Mouse (Mus musculus) C2C12 (cell line): ENCODE measurements around the gene Prdx6b. TPM values are rescaled to one million over a fixed set of nuclear protein-coding genes. Genes with fewer than 3 reads are reported as not detected.

Experiments
- H3K27me3 ChIP-seq: one replicate; pipeline ENCODE4 v1.6.1; 2011; ENCODE audit not compliant: control insufficient read depth, insufficient read depth, insufficient read length
- H3K36me3 ChIP-seq: one replicate; pipeline ENCODE4 v1.6.1; 2011; ENCODE audit not compliant: control insufficient read depth, insufficient read depth
- H3K4me3 ChIP-seq: one replicate; pipeline ENCODE4 v1.5.1; 2011; ENCODE audit warnings: mild to moderate bottlenecking, control low read depth; ENCODE audit not compliant: poor library complexity, insufficient read depth, severe bottlenecking
- H3K79me2 ChIP-seq: one replicate; pipeline ENCODE4 v1.6.1; 2011; ENCODE audit not compliant: control insufficient read depth, insufficient read depth
- H3K79me3 ChIP-seq: one replicate; pipeline ENCODE4 v1.6.1; 2011; ENCODE audit warnings: low read depth, control low read depth
- H3ac ChIP-seq: one replicate; pipeline ENCODE3; 2011; ENCODE audit warnings: low read depth; ENCODE audit not compliant: control insufficient read depth, insufficient read length
- CEBPB ChIP-seq: IDR thresholded peaks from one replicate; pipeline ENCODE4 v1.6.1; 2011; ENCODE audit warnings: low read depth, mild to moderate bottlenecking, control low read depth, moderate library complexity
- CTCF ChIP-seq: IDR thresholded peaks from one replicate; pipeline ENCODE4 v1.5.1; 2011; ENCODE audit not compliant: control insufficient read depth, insufficient read depth, insufficient read length
- FOSL1 ChIP-seq: IDR thresholded peaks from one replicate; pipeline ENCODE4 v1.8.0; 2011; ENCODE audit warnings: mild to moderate bottlenecking, low read length; ENCODE audit not compliant: poor library complexity, insufficient read depth, severe bottlenecking
- MAX ChIP-seq: IDR thresholded peaks from one replicate; pipeline ENCODE4 v1.6.1; 2011; ENCODE audit warnings: mild to moderate bottlenecking, control low read depth
- MYOD1 ChIP-seq: IDR thresholded peaks from one replicate; pipeline ENCODE4 v1.6.1; 2011; ENCODE audit warnings: low read depth; ENCODE audit not compliant: control insufficient read depth, insufficient read length
- MYOG ChIP-seq: IDR thresholded peaks from one replicate; pipeline ENCODE4 v1.6.1; 2011; ENCODE audit not compliant: control insufficient read depth, insufficient read length; ENCODE audit errors: extremely low read depth
- USF1 ChIP-seq: IDR thresholded peaks from one replicate; pipeline ENCODE4 v1.6.1; 2011; ENCODE audit warnings: low read depth, mild to moderate bottlenecking, control low read depth, moderate library complexity
- long read RNA-seq, 2 experiments: library from polyadenylated mRNA; unstranded; transcript quantifications; one replicate each; pipeline ENCODE4 v2.0.0; 2019 to 2020
- polyA plus RNA-seq: library from polyadenylated mRNA; unstranded; fragments of >200 nt; fragmentation: generic; extraction: Trizol; gene quantifications from one replicate; pipeline ENCODE4 v1.2.1, GENCODE M21; 2012; ENCODE audit warnings: missing spikeins

Prdx6b gene
- polyA plus RNA-seq, result not detected
- long read RNA-seq, experiment 1, result 0 reads
- long read RNA-seq, experiment 2, result 0 reads

DNA sequence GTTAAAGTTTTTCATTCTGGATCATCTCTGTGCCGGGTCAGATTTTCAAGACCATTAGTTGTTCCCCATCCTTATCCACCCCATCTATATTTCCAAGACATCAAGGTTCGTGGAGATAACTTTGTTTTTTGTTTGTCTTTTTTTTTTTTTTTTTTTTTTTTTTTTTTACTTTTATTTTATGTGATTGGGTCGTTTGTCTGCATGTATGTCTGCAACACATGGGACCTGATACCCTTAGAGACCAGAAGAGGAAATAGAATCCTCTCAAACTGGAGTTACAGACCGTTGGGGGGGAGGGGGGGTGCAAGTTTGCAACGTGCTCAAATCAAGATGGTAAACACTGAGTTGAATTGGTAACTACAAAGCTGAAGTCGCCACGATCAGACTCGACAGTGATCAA, at the start of gene Prdx6b:
Gene Prdx6b (plus strand): TSS at position 301 of the 400 bp plus-strand sequence.
- Histone ChIP-seq H3K36me3 (no peaks in the 10 kb centered on the region), H3K79me3 (no peaks in the 10 kb centered on the region), H3ac (no peak within 1 kb of the TSS), H3K4me3 (no peak within 1 kb of the TSS), H3K79me2 (no peaks in the 10 kb centered on the region), H3K27me3 (no peaks in the 10 kb centered on the region)
- TF ChIP-seq MYOG (no peak), MYOD1 (no peak), CEBPB (no peak), FOSL1 (no peak), MAX (no peak), USF1 (no peak), CTCF (no peak)

DNA sequence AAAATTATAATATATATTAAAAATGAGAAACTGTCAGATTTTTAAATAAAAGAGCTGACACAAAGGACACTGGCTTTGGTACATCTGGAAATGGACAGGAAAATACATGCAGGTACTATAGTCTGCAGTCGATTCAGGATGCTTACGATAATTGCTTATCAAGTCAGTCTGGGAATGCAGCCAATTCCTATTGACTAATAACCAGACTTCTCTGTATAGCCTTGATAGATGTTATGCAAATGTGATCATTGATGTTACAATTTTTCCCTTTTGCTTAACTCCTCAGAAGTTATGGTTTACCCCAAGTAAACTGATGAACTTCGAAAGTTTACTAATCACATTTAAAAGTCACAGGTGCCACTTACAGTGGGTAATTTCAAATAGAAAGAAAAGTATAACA, 44.8 kb upstream of the Prdx6b start:
- H3K79me3 ChIP-seq, result no peaks in the 10 kb centered on the region
- no peaks in the 10 kb centered on the region for H3K27me3 ChIP-seq
- no peak for TF ChIP-seq MYOG
- no peak for TF ChIP-seq MYOD1
- TF ChIP-seq FOSL1, result no peak
- TF ChIP-seq CTCF, result no peak
- TF ChIP-seq CEBPB, result no peak
- no peak for TF ChIP-seq USF1
- TF ChIP-seq MAX, result no peak
- no peaks in the 10 kb centered on the region for H3K36me3 ChIP-seq
- H3K79me2 ChIP-seq, result no peaks in the 10 kb centered on the region
- no peak overlapping the region for H3K4me3 ChIP-seq
- no peak overlapping the region for H3ac ChIP-seq

DNA sequence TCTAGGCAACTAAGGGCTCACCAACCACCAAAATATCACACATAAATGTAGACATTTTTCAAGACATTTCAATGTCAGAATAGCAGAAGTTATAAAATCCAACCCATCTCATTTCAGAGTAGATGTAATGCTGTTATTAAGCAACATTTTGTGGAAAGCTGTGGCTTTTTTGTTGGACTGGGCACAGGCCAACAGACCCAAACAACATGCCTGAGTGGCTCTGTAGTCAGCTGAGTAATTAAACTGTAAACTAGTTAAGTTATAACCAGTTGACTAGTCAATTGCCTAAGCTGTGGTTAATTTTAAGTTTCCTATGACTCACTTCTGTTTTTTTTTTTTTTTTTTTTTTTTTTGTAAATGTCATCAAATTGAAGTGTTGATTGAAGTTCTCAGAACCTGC, 44.4 kb upstream of the Prdx6b start:
- Histone ChIP-seq H3ac (no peak overlapping the region), H3K27me3 (no peaks in the 10 kb centered on the region), H3K79me3 (no peaks in the 10 kb centered on the region), H3K79me2 (no peaks in the 10 kb centered on the region), H3K36me3 (no peaks in the 10 kb centered on the region), H3K4me3 (no peak overlapping the region)
- TF ChIP-seq FOSL1, result no peak
- TF ChIP-seq USF1, result no peak
- no peak for TF ChIP-seq MAX
- no peak for TF ChIP-seq MYOD1

DNA sequence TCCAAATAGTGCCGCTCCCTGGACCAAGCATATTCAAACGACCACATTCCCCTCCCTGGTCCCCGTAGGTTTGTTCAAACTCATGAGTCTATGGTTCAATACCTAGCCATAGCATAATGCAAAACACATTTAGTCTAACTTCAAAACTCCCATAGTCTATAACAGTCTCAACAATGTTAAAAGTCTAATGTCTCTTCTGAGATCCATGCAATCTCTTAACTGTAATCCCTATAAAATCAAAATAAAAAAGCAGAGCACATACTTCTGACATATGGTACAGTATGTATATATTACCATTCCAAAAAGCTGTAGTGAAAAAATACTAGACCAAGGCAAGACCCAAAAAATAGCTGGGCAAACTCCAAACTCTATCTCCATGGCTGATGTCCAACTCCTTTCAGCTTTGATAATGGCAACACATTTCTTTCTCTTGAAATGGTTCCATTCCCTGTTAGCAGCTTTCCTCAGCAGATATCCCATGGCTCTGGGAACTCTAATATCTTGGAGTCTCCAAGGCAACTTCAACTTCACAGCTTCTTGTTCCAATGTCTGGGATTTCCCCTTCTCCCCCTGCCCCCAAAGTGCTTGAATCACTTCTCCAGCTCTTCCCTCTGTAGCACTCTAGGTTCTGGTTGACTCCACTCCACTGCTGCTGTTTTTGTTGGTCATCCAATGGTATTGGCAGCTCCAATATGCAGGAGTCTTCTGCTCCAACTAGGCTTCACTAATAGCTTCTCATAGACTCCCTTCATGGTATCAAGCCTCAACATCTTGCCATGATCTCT, 32.2 kb upstream of the Prdx6b start:
- H3K27me3 ChIP-seq, result no peaks in the 10 kb centered on the region
- no peaks in the 10 kb centered on the region for H3K79me2 ChIP-seq
- no peak overlapping the region for H3ac ChIP-seq
- H3K36me3 ChIP-seq, result no peaks in the 10 kb centered on the region
- H3K4me3 ChIP-seq, result no peak overlapping the region
- no peak for TF ChIP-seq MAX
- no peak for TF ChIP-seq FOSL1
- TF ChIP-seq MYOD1, result no peak
- no peak for TF ChIP-seq USF1
- TF ChIP-seq CEBPB, result no peak
- TF ChIP-seq MYOG, result no peak
- no peak for TF ChIP-seq CTCF
- H3K79me3 ChIP-seq, result no peaks in the 10 kb centered on the region

DNA sequence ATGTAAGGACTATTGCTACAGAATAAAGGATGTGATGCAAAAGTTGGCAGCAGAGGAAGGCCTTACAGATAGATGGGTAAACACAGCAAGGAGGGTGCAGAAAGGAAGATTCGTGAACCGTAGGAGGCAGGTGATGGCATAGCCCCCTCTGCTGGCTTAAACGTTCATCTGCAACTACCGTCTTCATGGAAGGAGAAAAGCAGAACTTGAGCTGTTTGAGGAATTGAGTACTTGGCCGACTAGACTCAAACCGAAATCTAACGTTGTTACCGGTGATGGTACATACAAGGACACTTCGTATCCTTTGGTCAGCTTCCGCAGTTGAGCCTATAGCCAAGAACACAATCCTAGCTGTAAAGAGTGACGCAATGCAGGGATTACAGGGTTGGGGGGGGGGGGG, 25.4 kb upstream of the Prdx6b start:
- H3K4me3 ChIP-seq, result no peak overlapping the region
- H3ac ChIP-seq, result no peak overlapping the region
- no peaks in the 10 kb centered on the region for H3K36me3 ChIP-seq
- no peaks in the 10 kb centered on the region for H3K79me2 ChIP-seq
- no peaks in the 10 kb centered on the region for H3K79me3 ChIP-seq
- TF ChIP-seq MAX (no peak), CTCF (peak; percentile 73), FOSL1 (no peak)
- H3K27me3 ChIP-seq, result no peaks in the 10 kb centered on the region

DNA sequence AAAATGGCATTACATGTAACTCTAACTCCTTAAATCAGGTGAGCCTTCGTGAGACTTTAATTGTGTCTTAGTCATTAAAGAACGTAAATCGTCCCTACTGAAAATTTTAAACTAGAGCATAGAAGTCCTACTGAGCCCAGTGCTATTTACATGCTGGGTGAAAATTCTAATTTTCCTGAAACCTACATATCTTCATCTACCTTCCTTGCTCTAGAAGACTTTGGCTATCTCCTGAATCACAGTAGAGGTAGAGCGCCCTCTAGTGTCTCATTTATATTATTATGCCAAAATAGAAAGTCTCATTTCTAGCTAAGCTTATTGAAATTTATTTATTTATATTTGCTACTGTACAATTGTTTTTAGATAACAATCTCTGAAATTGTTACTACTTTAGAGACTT, 24.2 kb upstream of the Prdx6b start:
- Histone ChIP-seq H3K36me3 (no peaks in the 10 kb centered on the region), H3K27me3 (no peaks in the 10 kb centered on the region), H3K4me3 (no peak overlapping the region), H3K79me2 (no peaks in the 10 kb centered on the region), H3ac (no peak overlapping the region), H3K79me3 (no peaks in the 10 kb centered on the region)
- TF ChIP-seq CTCF (no peak), MYOD1 (no peak), MAX (no peak), CEBPB (no peak), MYOG (no peak), FOSL1 (no peak), USF1 (no peak)
